ENCODE assay signal across 8 mouse cellular contexts in genomic region chr10:112159882-112160560, GRCm38 (mm10). TPM values are rescaled to one million over a fixed set of nuclear protein-coding genes. Genes with fewer than 3 reads are reported as not detected.
DNase-seq lines count a peak whose midpoint lies in the region; ATAC-seq lines count a peak whose summit lies in the region.
"Not testable (repeated sequence)": the region's sequence is repeated elsewhere in the genome, so short reads cannot be mapped to it uniquely, and the experiment has no call there.

Glipr1l3 (minus strand) TSS chr10:112160327.

- not testable (repeated sequence) for H3K4me1 ChIP-seq in embryonic facial prominence, embryonic 13.5 days; heart, embryonic 10.5 days; kidney, embryonic 15.5 days; limb, embryonic 13.5 days; midbrain, embryonic 15.5 days

- not testable (repeated sequence) for H3K27ac ChIP-seq in embryonic facial prominence, embryonic 13.5 days; heart, embryonic 10.5 days; kidney, embryonic 15.5 days; limb, embryonic 13.5 days
- H3K27ac ChIP-seq in midbrain, embryonic 15.5 days, result peak within 1 kb of the TSS; percentile 77

- not testable (repeated sequence) for H3K9ac ChIP-seq in embryonic facial prominence, embryonic 13.5 days; kidney, embryonic 15.5 days; limb, embryonic 13.5 days
- H3K9ac ChIP-seq in midbrain, embryonic 15.5 days, result 0 out of 2 replicates have a peak within 1 kb of the TSS, but pooled peaks have one; percentile 27

- H3K36me3 ChIP-seq in embryonic facial prominence, embryonic 13.5 days; heart, embryonic 10.5 days; kidney, embryonic 15.5 days; limb, embryonic 13.5 days; midbrain, embryonic 15.5 days (replicated peaks): not testable (repeated sequence)

- ATAC-seq in embryonic facial prominence, embryonic 13.5 days (ENCODE audit: insufficient number of reproducible peaks, insufficient read depth, low FRiP score, low TSS enrichment, low read depth), result peak; percentile 69; the same call in 1 of the 2 replicates
- peak; percentile 91 for ATAC-seq in kidney, embryonic 15.5 days (replicated peaks; ENCODE audit: low FRiP score)
- peak; percentile 88 for ATAC-seq in limb, embryonic 13.5 days (ENCODE audit: low FRiP score, low read depth)
- ATAC-seq in midbrain, embryonic 15.5 days (replicated peaks), result peak; percentile 98

- not testable (repeated sequence) for H3K27me3 ChIP-seq in embryonic facial prominence, embryonic 13.5 days; heart, embryonic 10.5 days (ENCODE audit: insufficient read depth, poor library complexity, severe bottlenecking); kidney, embryonic 15.5 days; limb, embryonic 13.5 days; midbrain, embryonic 15.5 days (replicated peaks)

- H3K4me3 ChIP-seq in embryonic facial prominence, embryonic 13.5 days; heart, embryonic 10.5 days; kidney, embryonic 15.5 days (replicated peaks); limb, embryonic 13.5 days: not testable (repeated sequence)
- peak within 1 kb of the TSS; percentile 22 for H3K4me3 ChIP-seq in midbrain, embryonic 15.5 days

- peak within 1 kb of the TSS; percentile 34; the same call in 1 of the 2 replicates for H3K4me2 ChIP-seq in embryonic facial prominence, embryonic 13.5 days
- peak within 1 kb of the TSS; percentile 32 for H3K4me2 ChIP-seq in kidney, embryonic 15.5 days
- peak within 1 kb of the TSS; percentile 47 for H3K4me2 ChIP-seq in limb, embryonic 13.5 days (replicated peaks)
- H3K4me2 ChIP-seq in midbrain, embryonic 15.5 days, result peak within 1 kb of the TSS; percentile 46

- 24% methylated on average over 15 of the region's 15 CpGs for WGBS in embryonic facial prominence, embryonic 13.5 days
- WGBS in heart, embryonic 10.5 days, result 32% methylated on average over 15 of the region's 15 CpGs
- 20% methylated on average over 15 of the region's 15 CpGs for WGBS in kidney, embryonic 15.5 days
- WGBS in limb, embryonic 13.5 days, result 22% methylated on average over 15 of the region's 15 CpGs
- 7% methylated on average over 15 of the region's 15 CpGs for WGBS in midbrain, embryonic 15.5 days

- H3K9me3 ChIP-seq in embryonic facial prominence, embryonic 13.5 days; heart, embryonic 10.5 days; kidney, embryonic 15.5 days (replicated peaks); limb, embryonic 13.5 days; midbrain, embryonic 15.5 days: not testable (repeated sequence)

- peak; percentile 84 for DNase-seq in A20 (ENCODE audit: low read depth, low spot score)
- peak; percentile 26 to 51 for DNase-seq in adrenal gland, postnatal 4 days (ENCODE audit: low spot score in 2 of 2)
- DNase-seq in heart, embryonic 10.5 days (ENCODE audit: low spot score), result peak; percentile 82
- DNase-seq in spleen, adult 18-20 months, result peak; percentile 5 to 36

RNA-seq across cellular contexts. Expression of gene Glipr1l3, which starts in this region (rescaled TPM):
- total RNA-seq in adrenal gland, postnatal 4 days (2021), result not detected
- polyA plus RNA-seq in embryonic facial prominence, embryonic 13.5 days (2015; fragmentation: Nextera tagmentation; extraction: Ambion mirVana), result not detected in 2 replicates
- not detected in 2 replicates for polyA plus RNA-seq in heart, embryonic 10.5 days (2016; fragmentation: Nextera tagmentation; extraction: Ambion mirVana)
- polyA plus RNA-seq in kidney, embryonic 15.5 days (2015; fragmentation: Nextera tagmentation; extraction: Ambion mirVana), result not detected in 2 replicates
- not detected in 2 replicates for polyA plus RNA-seq in limb, embryonic 13.5 days (2015; fragmentation: Nextera tagmentation; extraction: Ambion mirVana)
- polyA plus RNA-seq in midbrain, embryonic 15.5 days (2015; fragmentation: Nextera tagmentation; extraction: Ambion mirVana), result 0.45 and 0.86 TPM in 2 replicates

Comparison
In these comparisons a context has a peak if more than half of its experiments do, and no peak if none do; other contexts are left out.
1. Peak in DNase-seq in adrenal gland, postnatal 4 days; RNA of the gene not detected or under 1 TPM.
2. Peak in ATAC-seq and H3K4me2 ChIP-seq in embryonic facial prominence, embryonic 13.5 days; RNA of the gene not detected or under 1 TPM.
3. Peak in DNase-seq in heart, embryonic 10.5 days; RNA of the gene not detected or under 1 TPM.
4. Peak in ATAC-seq and H3K4me2 ChIP-seq in kidney, embryonic 15.5 days; RNA of the gene not detected or under 1 TPM.
5. Peak in ATAC-seq and H3K4me2 ChIP-seq in limb, embryonic 13.5 days; RNA of the gene not detected or under 1 TPM.
6. Peak in ATAC-seq, H3K4me3 ChIP-seq, H3K27ac ChIP-seq, H3K9ac ChIP-seq and H3K4me2 ChIP-seq in midbrain, embryonic 15.5 days; RNA of the gene not detected or under 1 TPM.
7. DNase-seq: peak in every context shown above with its lines; median percentile 84 in A20; 82 in heart, embryonic 10.5 days; 38 in adrenal gland, postnatal 4 days; 20 in spleen, adult 18-20 months.